Mouse (Mus musculus) c-Kit-positive CD71-positive TER-119-positive erythroid progenitor cells, embryonic 14.5 days (primary cell): ENCODE measurements around the gene Gm9507.
"Not testable (repeated sequence)": the region's sequence is repeated elsewhere in the genome, so short reads cannot be mapped to it uniquely, and the experiment has no call there.

Experiments
- DNase-seq: peaks from one replicate; pipeline ENCODE4 v3.0.0-alpha.2; 2013; ENCODE audit warnings: low spot score

The Gm9507 gene

DNA sequence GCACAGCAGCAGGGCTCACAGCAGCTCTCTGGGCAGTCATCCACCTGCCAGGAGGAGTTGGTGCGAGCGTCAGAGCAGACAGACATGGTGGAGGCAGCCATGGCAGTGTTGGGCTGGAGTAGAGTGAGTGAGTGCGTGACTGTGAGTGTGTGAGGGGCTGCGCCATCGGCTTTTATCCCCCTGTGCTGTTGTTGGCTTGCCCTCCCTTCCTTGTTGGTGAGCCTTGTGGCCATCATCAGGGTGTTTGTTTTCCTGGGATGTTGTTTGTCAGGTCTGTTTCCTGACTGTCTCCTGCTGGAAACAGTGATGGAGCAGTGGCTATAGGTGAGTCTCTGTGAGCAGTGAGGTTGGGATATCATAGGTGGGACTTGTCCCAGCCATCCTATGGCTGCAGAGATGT lies at the start of gene Gm9507:
TSS of gene Gm9507 (minus strand) at position 101 of the 400 bp plus-strand sequence.
- no peak for DNase-seq

DNA sequence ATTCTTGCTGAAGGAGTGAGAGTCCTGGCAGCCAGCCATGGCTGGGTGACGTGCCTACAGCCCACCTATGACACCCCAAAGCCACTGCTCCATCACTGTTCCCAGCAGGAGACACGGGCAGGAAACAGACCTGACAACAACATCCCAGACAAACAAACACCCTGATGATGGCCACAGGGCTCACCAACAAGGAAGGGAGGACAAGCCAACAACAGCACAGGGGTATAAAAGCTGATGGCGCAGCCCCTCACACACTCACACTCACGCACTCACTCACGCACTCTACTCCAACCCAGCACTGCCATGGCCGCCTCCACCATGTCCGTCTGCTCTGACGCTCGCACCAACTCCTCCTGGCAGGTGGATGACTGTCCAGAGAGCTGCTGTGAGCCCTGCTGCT lies 40.9 kb upstream of the Gm9507 start, which contains the start of gene Gm10318:
TSS of gene Gm10318 (plus strand) at position 301 of the 400 bp plus-strand sequence.
- no peak for DNase-seq

DNA sequence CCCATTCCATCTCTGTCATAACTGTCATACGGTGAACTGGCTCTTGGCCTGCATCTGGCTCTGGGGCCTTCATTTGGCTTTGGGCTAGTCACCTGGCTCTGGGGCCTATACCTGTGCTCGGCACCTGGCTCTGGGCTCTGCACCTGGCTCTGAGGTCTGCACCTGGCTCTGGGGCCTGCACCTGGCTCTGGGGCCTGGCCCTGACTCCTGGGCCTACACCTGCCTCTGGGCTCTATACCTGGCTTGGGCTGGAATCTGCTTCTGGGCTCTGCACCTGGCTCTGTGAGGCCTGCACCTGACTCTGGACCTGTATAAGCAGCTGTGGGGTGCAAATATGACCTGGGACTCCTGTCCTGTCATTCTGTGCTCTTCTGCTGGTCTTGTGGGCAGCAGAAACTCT lies 35.9 kb upstream of the Gm9507 start:
- no peak for DNase-seq

DNA sequence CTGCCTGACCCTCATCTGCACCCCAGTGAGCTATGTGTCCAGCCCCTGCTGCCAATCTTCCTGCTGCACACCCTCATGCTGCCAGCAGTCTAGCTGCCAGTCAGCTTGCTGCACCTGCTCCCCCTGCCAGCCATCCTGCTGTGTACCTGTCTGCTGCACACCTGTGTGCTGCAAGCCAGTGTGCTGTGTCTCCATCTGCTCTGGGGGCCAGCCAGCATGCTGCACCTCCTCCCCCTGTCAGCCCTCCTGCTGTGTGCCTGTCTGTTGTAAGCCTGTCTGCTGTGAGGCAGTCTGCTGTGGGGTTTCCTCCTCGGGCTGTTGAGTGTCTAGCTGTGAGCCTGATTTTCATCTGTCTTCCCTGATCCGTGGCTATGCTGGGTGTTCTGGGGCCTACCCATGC lies 35.3 kb upstream of the Gm9507 start:
- DNase-seq: no peak

DNA sequence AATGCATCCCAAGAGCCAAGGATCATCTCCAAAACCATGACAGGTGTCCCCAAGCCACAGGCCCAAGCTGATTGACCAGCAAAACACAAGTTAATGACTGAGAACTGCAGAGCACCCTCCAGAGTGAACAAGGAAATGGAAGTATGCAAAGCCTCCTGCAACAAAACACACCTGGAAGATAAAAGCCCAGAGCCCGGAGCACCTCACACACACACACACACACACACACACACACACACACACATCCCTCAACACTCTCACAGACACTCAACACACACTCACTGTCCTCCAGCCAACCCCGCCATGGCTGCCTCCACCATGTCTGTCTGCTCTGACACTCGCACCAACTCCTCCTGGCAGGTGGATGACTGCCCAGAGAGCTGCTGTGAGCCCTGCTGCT lies 34.9 kb upstream of the Gm9507 start, which contains the start of gene Gm36176:
TSS of gene Gm36176 (plus strand) at position 301 of the 400 bp plus-strand sequence.
- DNase-seq: no peak

DNA sequence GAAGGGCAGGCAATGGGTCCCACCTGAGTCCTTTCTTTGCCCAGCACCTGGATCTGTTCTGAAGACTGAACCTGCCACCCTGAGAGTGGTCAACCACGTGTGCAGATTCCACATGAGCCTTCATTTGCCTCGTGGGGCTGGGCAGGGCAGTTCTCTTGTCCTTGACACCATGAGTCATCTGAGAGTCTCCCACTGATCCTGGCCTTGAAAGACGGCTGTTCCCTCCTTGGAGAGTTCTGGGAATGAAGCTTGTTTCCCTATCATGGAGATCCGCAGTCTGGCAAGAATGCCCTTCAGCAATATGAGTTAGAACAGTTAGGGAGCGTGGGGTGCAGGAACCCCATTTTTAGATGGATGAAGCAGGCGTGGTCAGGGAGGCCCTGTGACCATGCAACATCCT lies 27.4 kb upstream of the Gm9507 start:
- DNase-seq: no peak

DNA sequence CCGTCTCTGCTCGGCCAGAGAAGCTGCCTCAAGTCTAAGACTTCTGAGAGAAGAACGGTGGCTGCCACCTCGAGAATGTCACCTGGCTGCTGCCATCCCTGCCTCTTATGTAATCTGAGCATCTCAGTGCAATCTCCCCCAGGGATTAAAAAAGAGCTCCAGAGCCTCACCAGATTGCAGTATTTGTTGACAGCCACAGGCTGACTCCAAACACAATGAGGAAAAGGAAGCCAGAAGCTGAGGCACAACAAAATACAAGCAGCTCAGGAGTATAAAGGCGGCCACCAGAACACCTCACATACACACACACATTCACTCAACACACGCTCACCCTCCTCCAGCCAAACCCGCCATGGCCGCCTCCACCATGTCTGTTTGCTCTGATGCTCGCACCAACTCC lies 24.0 kb upstream of the Gm9507 start, which contains the start of gene Krtap10-10:
TSS of gene Krtap10-10 (plus strand) at position 301 of the 400 bp plus-strand sequence.
- DNase-seq: no peak

DNA sequence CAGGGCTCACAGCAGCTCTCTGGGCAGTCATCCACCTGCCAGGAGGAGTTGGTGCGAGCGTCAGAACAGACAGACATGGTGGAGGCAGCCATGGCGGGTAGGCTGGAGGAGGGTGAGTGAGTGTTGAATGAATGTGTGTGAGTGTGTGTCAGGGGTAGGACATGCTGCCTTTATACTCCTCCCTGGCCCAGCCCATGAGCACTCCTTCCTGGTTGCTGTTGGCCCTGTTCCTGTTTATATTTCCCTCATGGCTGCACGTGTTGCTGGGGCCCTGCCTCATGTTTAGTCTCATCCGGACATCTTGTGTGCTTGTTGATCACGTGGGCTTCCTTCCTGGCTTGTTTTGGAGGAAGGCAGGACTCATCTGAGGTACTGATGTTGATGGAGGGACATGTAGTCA lies 15.3 kb upstream of the Gm9507 start, which contains the start of gene Krtap10-4:
TSS of gene Krtap10-4 (minus strand) at position 145 of the 400 bp plus-strand sequence.
- no peak for DNase-seq

DNA sequence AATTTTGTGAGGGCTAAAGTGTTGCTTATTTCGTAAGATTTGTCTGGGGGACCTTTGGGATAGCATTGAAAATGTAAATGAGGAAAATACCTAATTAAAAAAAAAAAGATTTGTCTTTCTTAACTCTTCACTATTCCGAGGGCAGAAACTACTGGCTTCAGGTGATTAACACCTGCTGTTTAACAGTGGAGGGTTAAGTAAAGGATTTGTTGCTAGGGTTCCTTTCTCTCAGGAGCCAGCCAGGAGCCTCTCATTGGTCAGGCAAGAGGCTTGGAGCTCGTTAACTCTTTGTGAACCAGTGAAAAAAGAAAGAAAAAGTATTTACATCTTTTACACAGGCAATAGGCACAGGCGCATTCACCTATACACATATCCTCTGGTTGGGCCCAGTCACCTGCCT lies 7.6 kb upstream of the Gm9507 start:
- DNase-seq: no peak

DNA sequence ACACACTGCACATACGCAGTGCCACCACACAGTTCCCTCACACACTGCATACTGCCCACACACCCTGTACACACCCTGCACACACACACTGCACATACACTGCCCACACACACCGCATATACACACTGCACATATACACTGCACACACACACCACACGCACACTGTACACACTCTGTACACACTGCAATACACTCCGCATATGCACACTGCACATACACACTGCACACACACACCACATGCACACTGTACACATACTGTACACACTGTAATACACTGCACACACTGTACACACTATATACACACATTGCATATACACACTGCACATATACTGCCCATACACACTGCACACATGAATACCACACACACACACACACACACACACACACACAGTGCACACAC lies 6.9 kb upstream of the Gm9507 start:
- DNase-seq: no peak

DNA sequence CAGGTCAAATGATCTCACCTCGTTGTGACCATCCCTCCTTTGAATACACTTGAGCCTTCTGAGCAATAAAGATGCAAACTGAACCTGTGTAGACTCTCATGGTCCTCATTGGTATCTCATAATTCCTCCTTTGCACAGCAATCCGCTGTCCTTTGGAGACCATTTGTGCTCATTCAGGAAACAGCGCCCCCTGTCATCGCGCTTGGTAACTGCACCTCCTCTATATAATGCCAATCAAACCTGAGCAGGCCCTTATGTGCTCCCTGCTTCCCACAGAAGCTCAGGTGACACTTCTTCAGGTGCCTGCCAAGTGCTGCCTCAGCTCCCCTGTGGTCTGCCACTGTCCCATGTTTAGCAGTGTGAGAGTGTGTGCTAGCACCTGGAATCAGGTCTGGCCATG lies 3.9 kb upstream of the Gm9507 start:
- peak; percentile 2 for DNase-seq

DNA sequence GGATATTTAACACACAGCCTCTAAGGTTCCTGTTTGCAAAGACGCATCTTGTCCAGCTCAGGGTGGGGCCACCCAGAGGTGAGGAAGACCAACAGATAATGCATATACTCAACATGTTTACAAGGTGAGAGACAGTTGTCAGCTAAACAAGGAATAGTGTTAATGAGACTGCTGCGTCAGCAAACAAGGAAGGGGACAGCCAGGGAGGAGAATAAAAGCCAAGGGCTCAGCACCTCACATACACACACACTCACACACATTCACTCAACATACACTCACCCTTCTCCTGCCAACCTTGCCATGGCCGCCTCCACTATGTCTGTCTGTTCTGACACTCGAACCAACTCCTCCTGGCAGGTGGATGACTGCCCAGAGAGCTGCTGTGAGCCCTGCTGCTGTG lies 2.7 kb upstream of the Gm9507 start, which contains the start of gene Gm2696:
TSS of gene Gm2696 (plus strand) at position 301 of the 400 bp plus-strand sequence.
- DNase-seq: no peak

DNA sequence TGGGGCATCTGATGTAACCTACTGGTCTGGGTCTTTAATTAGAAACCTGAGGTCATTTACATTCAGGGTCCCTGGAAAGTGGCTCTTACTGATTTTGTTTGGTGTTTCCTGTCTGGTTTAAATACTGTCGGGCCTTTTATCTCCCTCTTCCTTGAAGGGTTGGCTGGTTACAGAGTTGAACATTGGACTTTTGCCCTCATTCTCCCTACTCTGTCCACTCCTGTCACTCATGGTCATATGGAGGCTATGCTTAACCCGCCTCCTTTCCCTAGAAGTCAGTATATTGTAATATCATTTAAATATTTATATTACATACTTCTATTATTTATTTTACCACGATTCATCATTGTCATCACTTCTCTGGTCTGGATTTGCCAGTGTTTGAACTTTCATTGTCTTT lies 7.5 kb downstream of the Gm9507 start:
- DNase-seq: no peak

DNA sequence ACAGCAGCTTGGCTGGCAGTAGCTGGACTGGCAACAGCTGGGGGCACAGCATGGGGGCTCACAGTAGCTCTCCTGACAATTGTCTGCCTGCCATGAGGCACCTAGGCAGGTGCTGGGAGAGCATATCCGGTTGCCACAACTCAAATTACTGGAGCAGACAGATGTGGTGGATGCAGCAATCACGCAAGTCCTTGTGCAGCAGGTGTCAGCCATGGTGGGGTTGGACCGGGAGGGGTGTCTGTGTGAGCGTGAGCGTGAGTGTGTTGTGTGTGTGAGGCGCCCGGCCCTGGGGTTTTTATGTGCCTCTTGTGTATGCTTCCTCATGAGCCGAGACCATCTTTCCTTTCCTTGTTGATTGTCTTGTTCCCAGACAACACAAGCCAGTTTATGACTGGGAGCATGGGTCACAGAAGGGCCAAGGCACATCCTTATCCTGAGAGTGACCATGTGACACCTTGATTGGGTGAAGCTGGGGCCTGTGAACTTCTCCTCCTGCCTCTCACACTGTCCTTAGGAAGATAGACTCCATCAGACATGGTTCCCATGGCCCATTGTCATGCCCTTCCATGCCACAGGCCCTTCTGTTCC lies 12.6 kb downstream of the Gm9507 start, which contains the start of gene Gm19668:
TSS of gene Gm19668 (minus strand) at position 213 of the 588 bp plus-strand sequence.
- no peak for DNase-seq

DNA sequence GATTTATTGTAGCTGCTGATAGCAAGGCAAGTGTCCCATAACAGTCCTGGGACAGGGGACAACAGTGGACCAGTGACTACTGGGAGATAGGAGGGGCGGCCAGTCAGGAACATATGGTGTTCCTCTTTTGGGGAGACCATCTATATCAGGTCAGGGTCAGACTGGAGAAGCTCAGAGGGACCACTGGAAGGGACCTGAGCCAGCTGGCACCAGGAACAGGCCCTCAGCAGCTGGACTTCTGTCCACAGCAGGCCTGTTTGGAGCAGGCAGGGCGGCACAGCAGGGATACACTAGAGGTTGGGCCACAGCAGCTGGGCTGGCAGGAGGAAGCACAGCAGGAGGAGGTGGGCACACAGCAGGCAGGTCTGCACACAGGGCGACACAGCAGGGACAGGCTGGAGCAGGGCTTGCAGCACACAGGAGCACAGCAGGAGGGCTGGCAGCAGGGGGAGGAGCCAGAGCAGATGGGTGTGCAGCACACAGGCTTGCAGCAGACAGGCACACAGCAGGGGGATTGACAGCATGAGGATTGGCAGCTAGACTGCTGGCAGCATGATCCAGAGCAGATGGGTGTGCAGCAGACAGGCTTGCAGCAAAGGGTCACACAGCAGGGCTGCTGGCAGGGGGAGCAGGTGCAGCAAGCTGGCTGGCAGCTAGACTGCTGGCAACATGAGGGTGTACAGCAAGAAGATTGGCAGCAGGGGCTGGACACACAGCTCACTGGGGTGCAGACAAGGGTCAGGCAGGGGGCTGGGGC lies 13.3 kb downstream of the Gm9507 start:
- not testable (repeated sequence) for DNase-seq

DNA sequence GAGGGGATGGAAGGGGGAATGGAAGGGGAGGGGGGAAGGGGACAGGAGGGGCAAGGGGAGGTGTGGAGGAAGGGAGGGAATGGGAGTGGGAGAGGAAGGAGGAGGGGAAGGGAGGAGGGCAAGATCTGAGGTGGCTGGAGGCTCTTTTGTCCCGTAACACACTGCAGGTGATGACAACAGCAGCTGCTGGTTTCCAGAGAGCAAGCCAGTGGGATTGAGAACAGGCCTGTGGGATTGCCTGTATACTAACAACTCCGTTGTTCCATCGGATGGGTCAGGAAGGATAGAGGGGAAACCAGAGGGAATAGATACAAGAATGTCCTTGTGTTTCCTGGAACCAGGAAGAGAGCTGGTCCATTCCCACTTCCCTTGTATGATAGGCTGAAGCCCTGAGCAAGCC lies 14.0 kb downstream of the Gm9507 start:
- no peak for DNase-seq

DNA sequence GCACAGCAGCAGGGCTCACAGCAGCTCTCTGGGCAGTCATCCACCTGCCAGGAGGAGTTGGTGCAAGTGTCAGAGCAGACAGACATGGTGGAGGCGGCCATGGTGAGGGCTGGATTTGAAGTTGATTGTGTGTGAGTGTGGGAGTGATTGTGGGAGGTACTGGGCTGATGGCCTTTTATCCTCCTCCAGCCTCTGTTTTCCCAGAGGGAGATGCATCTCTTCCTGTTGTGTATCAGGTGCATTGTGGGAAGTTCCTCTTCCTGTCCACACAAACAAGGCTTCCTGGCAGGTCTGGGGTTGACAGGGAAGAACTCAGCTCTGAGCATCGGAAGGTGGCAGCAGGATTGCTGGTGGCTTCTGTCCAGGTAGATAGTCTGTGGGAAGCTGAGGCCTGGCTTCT lies 16.7 kb downstream of the Gm9507 start, which contains the start of gene Gm9639:
TSS of gene Gm9639 (minus strand) at position 101 of the 400 bp plus-strand sequence.
- DNase-seq: no peak

DNA sequence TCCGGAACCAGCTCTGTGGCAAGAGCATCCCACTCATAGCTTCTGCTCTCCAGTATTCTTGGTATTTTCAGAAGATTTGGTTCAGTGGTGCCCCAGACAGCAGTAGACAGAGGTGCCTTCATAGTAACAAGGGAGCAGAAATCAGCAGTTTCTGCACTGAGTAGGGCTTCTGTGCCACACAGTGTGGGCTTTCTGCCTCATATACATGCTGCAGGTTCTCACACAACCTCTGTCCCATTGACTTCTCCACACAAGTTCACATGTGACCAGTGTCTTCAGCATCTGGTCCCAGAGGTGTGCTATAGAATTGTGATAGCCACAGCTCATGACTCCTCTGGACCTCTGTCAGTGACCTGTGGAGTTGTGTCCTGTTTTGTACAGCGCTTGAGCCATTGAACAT lies 23.0 kb downstream of the Gm9507 start:
- DNase-seq: no peak

DNA sequence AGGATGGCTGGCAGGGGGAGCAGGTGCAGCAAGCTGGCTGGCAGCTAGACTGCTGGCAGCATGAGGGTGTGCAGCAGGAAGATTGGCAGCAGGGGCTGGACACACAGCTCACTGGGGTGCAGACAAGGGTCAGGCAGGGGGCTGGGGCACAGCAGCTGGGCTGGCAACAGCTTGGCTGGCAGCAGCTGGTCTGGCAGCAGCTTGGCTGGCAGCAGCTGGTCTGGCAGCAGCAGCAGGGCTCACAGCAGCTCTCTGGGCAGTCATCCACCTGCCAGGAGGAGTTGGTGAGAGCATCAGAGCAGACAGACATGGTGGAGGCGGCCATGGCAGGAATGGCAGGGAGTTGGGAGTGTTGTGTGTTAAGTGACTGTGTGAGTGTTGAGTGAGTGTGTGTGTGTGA lies 23.8 kb downstream of the Gm9507 start, which contains the start of gene Gm7137:
TSS of gene Gm7137 (minus strand) at position 325 of the 400 bp plus-strand sequence.
- DNase-seq: not testable (repeated sequence)

DNA sequence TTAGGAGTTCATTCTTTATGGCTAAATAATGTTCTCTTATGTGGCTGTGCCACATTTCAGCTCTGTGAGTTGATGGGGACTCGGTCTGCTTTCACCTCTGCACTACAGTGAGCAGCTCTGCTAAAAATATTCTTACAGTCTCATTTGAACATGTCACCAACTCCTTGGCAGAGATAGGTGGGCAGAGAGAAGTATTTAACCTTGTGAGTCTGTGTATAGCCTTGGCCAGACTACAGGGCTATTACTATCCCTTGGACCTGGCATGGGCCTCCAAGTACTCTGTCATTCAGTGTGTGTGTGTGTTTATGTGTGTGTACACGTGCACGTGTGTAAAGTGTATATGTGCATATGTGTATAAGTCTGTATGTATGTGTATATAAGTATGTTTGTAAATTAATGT lies 28.2 kb downstream of the Gm9507 start:
- DNase-seq: not testable (repeated sequence)

DNA sequence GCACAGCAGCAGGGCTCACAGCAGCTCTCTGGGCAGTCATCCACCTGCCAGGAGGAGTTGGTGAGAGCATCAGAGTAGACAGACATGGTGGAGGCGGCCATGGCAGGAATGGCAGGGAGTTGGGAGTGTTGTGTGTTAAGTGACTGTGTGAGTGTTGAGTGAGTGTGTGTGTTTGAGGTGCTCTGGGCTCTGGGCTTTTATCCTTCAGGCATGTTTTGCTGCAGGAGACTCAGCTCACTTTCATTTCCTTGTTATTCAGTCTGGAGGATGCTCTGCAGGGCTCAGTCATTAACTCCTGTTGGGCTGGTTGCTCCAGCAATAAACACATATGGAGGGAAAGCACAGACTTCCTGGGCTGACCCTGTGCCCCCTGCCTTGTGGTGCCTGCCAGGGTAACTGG lies 29.2 kb downstream of the Gm9507 start, which contains the start of gene Gm3250:
TSS of gene Gm3250 (minus strand) at position 101 of the 400 bp plus-strand sequence.
- DNase-seq: not testable (repeated sequence)

DNA sequence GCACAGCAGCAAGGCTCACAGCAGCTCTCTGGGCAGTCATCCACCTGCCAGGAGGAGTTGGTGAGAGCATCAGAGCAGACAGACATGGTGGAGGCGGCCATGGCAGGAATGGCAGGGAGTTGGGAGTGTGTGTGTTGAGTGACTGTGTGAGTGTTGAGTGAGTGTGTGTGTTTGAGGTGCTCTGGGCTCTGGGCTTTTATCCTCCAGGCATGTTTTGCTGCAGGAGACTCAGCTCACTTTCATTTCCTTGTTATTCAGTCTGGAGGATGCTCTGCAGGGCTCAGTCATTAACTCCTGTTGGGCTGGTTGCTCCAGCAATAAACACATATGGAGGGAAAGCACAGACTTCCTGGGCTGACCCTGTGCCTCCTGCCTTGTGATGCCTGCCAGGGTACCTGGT lies 34.8 kb downstream of the Gm9507 start, which contains the start of gene Gm7138:
TSS of gene Gm7138 (minus strand) at position 101 of the 400 bp plus-strand sequence.
- not testable (repeated sequence) for DNase-seq

DNA sequence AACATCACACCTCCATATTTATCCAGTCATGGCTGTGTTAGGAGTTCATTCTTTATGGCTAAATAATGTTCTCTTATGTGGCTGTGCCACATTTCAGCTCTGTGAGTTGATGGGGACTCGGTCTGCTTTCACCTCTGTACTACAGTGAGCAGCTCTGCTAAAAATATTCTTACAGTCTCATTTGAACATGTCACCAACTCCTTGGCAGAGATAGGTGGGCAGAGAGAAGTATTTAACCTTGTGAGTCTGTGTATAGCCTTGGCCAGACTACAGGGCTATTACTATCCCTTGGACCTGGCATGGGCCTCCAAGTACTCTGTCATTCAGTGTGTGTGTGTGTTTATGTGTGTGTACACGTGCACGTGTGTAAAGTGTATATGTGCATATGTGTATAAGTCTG lies 39.5 kb downstream of the Gm9507 start:
- DNase-seq: not testable (repeated sequence)
